Mouse (Mus musculus) stomach, postnatal 0 days (tissue): ENCODE data around the gene Fam53b. TPM values are rescaled to one million over a fixed set of nuclear protein-coding genes. Genes with fewer than 3 reads are reported as not detected.

ENCODE experiments used
- ATAC-seq: fragments of 200-750 bp; cut with Nextera tagmentation; 2 replicates; pipeline ENCODE4 v1.8.0; 2017; ENCODE audit not compliant: low FRiP score, low TSS enrichment
- DNase-seq: peaks from one replicate; pipeline ENCODE4 v3.0.0-alpha.2; 2016; ENCODE audit warnings: low spot score
- H3K27ac ChIP-seq: fragments of 300-500 bp; sonication (generic); replicated peaks from 2 replicates; pipeline ENCODE4 v1.5.1; 2014; ENCODE audit warnings: mild to moderate bottlenecking, control low read depth
- H3K27me3 ChIP-seq: fragments of 300-500 bp; sonication (generic); 2 replicates; pipeline ENCODE4 v1.6.1; 2014; ENCODE audit warnings: low read length; ENCODE audit not compliant: control insufficient read depth, insufficient read depth
- H3K36me3 ChIP-seq: fragments of 300-500 bp; sonication (generic); 2 replicates; pipeline ENCODE4 v1.6.1; 2014; ENCODE audit warnings: low read length, mixed read lengths; ENCODE audit not compliant: control insufficient read depth, insufficient read depth
- H3K4me1 ChIP-seq: fragments of 300-500 bp; sonication (generic); replicated peaks from 2 replicates; pipeline ENCODE4 v1.6.1; 2014; ENCODE audit warnings: antibody characterized with exemption; ENCODE audit not compliant: control insufficient read depth, insufficient read depth
- H3K4me2 ChIP-seq: fragments of 300-500 bp; sonication (generic); replicated peaks from 2 replicates; pipeline ENCODE4 v1.6.1; 2014; ENCODE audit warnings: low read depth, mild to moderate bottlenecking, control low read depth, moderate library complexity
- H3K4me3 ChIP-seq: fragments of 300-500 bp; sonication (generic); 2 replicates; pipeline ENCODE4 v1.5.1; 2014; ENCODE audit warnings: low read depth, low read length, control low read depth
- H3K9ac ChIP-seq: fragments of 300-500 bp; sonication (generic); 2 replicates; pipeline ENCODE4 v1.6.1; 2014; ENCODE audit warnings: mild to moderate bottlenecking, low read length, control low read depth, mixed read lengths
- H3K9me3 ChIP-seq: fragments of 300-500 bp; sonication (generic); 2 replicates; pipeline ENCODE4 v1.6.1; 2016; ENCODE audit warnings: low read length; ENCODE audit not compliant: control insufficient read depth
- CTCF ChIP-seq: IDR thresholded peaks from 2 replicates; pipeline ENCODE4 v1.5.1; 2016; ENCODE audit warnings: antibody characterized with exemption, low read depth, mild to moderate bottlenecking, moderate library complexity
- EP300 ChIP-seq: optimal IDR thresholded peaks from 2 replicates; pipeline ENCODE3; 2016; ENCODE audit warnings: antibody characterized with exemption
- WGBS: fragments of 180-500 bp; shearing (Covaris S2); extraction: QIAGEN DNeasy Blood & Tissue Kit; methylation state at CpG from one replicate; pipeline ENCODE4 v1.1.7; 2014; 5-methylcytosine and 5-hydroxymethylcytosine counted together
- polyA plus RNA-seq: library from polyadenylated mRNA; unstranded; fragments of >200 nt; fragmentation: Nextera tagmentation; extraction: Ambion mirVana; gene quantifications from 2 replicates; pipeline ENCODE4 v1.2.1, GENCODE M21; 2015

Fam53b gene
- polyA plus RNA-seq, 1 experiment from 2014 or later = 8.5 TPM

DNA sequence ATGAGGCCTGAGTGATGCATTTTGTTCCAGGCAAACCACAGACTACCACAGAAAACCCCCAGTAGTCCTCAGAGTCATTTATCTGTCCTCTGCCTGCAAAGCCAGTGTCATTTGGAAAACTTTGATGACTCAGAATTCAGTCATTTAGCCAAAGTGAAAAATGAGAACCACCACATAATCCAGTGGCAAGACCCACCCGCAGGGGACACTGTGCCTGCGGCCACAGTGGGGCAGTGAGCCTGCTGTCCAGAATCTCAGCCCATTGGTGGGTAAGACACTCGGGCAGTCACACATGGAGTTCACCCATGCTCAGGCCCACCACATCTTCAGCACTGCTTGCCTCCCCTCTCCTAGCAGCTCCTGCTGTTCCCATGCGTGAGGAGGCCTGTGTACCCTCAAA, 94.1 kb downstream of the Fam53b start:
- H3K27me3 ChIP-seq = no peaks in the 10 kb centered on the region
- H3K4me3 ChIP-seq = no peak overlapping the region
- no peak for TF ChIP-seq CTCF
- no peak for TF ChIP-seq EP300
- DNase-seq (no peak), ATAC-seq (no peak)
- no peak overlapping the region for H3K9ac ChIP-seq
- H3K4me1 ChIP-seq = peaks cover 8% of the 10 kb centered on the region
- no peak overlapping the region for H3K27ac ChIP-seq
- 81% methylated on average over 4 of the region's 4 CpGs for WGBS
- H3K36me3 ChIP-seq = peaks cover 4% of the 10 kb centered on the region; the same call in 1 of the 2 replicates
- no peak overlapping the region for H3K4me2 ChIP-seq
- no peaks in the 10 kb centered on the region for H3K9me3 ChIP-seq

DNA sequence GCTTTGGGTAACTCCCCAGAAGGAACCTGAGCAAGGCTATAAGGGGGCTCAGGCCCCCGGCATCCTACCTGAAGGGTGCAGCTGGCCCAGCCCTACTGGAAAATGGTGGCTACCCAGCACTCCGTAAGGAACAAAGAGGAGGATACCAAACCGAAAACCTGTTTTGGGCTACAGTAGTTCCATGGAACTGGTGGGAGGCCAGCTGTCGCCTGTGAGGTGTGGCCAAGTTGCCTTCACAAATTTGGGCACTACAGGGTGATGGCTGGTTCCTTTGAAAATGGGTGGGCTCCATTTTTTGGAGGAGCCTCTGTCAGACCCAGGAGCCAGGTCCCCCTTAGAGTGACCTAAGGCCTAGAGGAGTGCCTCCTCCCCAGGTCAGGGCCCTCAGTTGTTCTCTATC, 98.4 kb downstream of the Fam53b start:
- H3K4me2 ChIP-seq = no peak overlapping the region
- H3K27ac ChIP-seq = peak overlapping the region; percentile 58
- no peak for DNase-seq
- H3K27me3 ChIP-seq = no peaks in the 10 kb centered on the region
- no peaks in the 10 kb centered on the region for H3K9me3 ChIP-seq
- H3K36me3 ChIP-seq = peaks cover 4% of the 10 kb centered on the region; the same call in 1 of the 2 replicates
- TF ChIP-seq CTCF (no peak), EP300 (no peak)
- WGBS = 98% methylated on average over 4 of the region's 4 CpGs
- H3K4me3 ChIP-seq = no peak overlapping the region
- H3K9ac ChIP-seq = no peak overlapping the region
- ATAC-seq = no peak
- H3K4me1 ChIP-seq = peaks cover 6% of the 10 kb centered on the region; the same call in 1 of the 2 replicates

DNA sequence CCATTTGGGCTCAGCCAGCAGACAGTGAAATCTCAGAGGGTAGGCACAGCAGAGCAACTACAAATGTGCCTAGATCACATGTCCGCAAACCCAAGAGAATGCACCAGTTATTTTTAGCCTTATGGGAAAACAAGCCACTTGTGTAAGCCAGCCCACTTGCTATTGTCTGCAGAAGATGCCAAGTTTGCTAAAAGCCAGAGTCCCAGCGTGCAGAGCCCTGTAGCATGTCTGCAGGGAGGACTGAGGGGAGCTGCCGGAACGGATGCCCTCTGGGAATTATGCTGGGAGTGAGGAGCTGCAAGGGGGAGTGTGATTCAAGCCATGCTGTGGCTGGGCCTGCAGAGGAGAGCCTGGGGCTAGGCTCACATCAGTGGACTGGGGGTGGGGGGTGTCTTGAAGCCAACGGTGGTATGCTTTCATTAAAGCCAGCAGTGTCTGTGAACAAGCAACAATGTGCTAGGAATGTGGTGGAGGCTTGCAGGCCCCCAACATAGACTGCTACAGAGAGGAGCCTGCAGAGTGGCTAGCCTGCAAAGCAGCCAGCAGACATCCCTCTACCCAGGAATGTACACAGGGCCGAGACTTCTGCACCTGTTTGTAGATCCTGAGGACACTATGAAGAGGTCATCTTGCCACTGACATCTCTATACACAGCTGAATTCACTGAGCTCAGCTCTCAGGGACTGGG, 99.3 kb downstream of the Fam53b start:
- H3K36me3 ChIP-seq = peaks cover 4% of the 10 kb centered on the region; the same call in 1 of the 2 replicates
- no peak for TF ChIP-seq EP300
- no peak for TF ChIP-seq CTCF
- DNase-seq (no peak), ATAC-seq (peak; percentile 35; the same call in 1 of the 2 replicates)
- 27% methylated on average over 6 of the region's 6 CpGs for WGBS
- H3K27ac ChIP-seq = peak overlapping the region; percentile 78
- H3K4me2 ChIP-seq = no peak overlapping the region
- H3K4me1 ChIP-seq = peaks cover 6% of the 10 kb centered on the region; the same call in 1 of the 2 replicates
- no peaks in the 10 kb centered on the region for H3K27me3 ChIP-seq
- H3K4me3 ChIP-seq = no peak overlapping the region
- H3K9me3 ChIP-seq = no peaks in the 10 kb centered on the region
- no peak overlapping the region for H3K9ac ChIP-seq

DNA sequence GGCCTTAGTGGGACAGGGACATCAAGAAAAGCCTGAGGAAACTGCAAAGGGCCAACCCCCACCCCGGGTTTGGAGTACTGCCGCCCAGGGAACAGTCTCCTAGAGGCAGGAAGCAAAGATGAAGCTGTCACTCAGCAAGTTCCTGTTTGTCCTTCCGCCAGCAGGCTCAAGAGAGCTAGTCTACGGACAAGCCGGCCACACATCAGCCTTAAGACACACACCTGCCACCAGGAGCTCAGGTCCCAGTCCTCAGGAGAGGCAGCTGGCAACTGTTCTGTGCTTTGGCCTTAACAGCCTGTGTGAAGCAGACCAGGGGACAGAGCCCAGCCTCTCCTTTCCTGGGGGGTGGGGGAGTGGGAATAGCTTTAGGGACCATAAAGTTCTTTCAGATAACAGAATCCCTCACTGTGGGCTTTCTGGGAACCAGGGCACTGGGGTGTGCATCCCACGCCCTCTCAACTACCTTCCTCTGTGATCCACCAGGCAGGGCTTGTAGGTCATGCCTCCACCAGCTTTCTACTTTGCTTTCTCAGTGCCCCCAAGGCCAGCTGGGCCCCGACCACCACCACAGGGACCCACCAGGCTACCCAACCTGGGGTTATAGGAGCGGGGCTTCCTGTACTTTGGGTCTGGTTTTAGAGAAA, 100.1 kb downstream of the Fam53b start:
- Histone ChIP-seq H3K4me1 (peaks cover 6% of the 10 kb centered on the region; the same call in 1 of the 2 replicates), H3K4me2 (no peak overlapping the region), H3K27ac (peak overlapping the region; percentile 78), H3K36me3 (peaks cover 4% of the 10 kb centered on the region; the same call in 1 of the 2 replicates), H3K27me3 (no peaks in the 10 kb centered on the region), H3K9ac (no peak overlapping the region), H3K4me3 (no peak overlapping the region), H3K9me3 (no peaks in the 10 kb centered on the region)
- ATAC-seq (no peak), DNase-seq (no peak)
- WGBS = 66% methylated on average over 8 of the region's 8 CpGs
- no peak for TF ChIP-seq CTCF
- TF ChIP-seq EP300 = no peak

DNA sequence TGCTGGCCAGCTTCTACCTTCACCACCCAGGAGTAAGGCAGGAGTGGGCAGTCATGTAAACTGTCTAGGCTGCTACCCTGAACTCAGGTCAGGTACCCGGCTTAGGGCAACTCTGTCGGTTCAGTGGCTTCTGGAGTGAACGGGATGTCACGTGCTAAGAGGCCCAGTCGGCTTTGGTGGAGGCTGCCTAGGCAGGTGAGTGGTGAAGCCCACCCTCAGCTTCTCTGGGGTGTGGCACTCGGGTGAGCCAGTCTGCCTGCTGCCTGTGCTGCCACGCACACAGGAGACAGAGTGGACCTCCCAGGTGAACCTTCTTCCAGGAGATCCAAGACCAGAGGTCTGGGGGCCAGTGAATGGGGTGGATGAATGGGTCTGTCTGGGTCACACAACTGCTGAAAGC, 100.7 kb downstream of the Fam53b start:
- Histone ChIP-seq H3K9ac (no peak overlapping the region), H3K4me2 (no peak overlapping the region), H3K36me3 (peaks cover 4% of the 10 kb centered on the region; the same call in 1 of the 2 replicates), H3K27me3 (no peaks in the 10 kb centered on the region), H3K4me1 (peaks cover 6% of the 10 kb centered on the region; the same call in 1 of the 2 replicates), H3K27ac (peak overlapping the region; percentile 61; the same call in 1 of the 2 replicates), H3K9me3 (no peaks in the 10 kb centered on the region), H3K4me3 (no peak overlapping the region)
- no peak for TF ChIP-seq CTCF
- no peak for TF ChIP-seq EP300
- DNase-seq (no peak), ATAC-seq (no peak)
- WGBS = 75% methylated on average over 7 of the region's 7 CpGs
